Mouse (Mus musculus) left cerebral cortex, adult 18-20 months (tissue): ENCODE measurements around the gene Tor1aip2. TPM values are rescaled to one million over a fixed set of nuclear protein-coding genes. Genes with fewer than 3 reads are reported as not detected.

Experiments
- DNase-seq, 2 experiments: peaks; one replicate each; pipeline ENCODE4 v3.0.0; 2021 to 2022; ENCODE audit warnings: low spot score in 2 of 2, mixed read lengths in 1 of 2
- total RNA-seq, 2 experiments: library from RNA; stranded (reverse); gene quantifications; 2 replicates each; pipeline ENCODE4 v1.2.3; 2021

The Tor1aip2 gene
- total RNA-seq, 2 experiments from 2014 or later = 44.4 to 44.6 TPM

DNA sequence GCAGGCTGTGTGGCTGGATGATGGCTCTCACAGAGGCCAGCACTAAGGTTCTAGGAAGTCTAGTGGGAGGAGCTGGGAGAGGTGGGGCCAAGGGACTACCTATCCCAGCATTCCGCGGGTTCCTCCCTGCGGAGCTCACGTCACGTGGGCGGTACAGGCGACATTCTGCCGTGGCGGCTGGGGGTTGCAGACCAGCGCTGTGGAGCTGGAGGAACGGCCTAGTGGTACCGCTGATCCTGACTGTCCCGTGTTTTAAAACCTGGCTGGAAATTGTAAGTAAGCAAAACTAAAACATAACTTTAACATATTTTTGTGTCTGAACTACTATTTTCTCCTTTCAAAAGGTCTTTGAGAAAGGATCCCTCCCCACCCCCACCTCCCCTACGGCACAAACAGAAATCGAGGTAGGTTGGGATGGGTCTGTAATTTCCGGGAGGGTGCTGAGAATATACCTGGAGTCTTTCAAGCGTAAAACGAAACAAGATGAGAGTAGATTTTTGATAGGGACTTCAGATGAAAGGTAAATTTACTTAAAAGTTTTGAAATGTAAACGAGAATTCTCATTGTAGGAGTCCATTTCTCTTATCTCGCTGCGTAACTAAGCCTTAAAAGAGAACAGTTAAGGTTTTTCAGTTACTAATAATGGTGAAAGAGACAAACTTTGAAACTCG is 5.7 kb downstream of the Tor1aip2 start:
- DNase-seq = peak; percentile 91 to 94

DNA sequence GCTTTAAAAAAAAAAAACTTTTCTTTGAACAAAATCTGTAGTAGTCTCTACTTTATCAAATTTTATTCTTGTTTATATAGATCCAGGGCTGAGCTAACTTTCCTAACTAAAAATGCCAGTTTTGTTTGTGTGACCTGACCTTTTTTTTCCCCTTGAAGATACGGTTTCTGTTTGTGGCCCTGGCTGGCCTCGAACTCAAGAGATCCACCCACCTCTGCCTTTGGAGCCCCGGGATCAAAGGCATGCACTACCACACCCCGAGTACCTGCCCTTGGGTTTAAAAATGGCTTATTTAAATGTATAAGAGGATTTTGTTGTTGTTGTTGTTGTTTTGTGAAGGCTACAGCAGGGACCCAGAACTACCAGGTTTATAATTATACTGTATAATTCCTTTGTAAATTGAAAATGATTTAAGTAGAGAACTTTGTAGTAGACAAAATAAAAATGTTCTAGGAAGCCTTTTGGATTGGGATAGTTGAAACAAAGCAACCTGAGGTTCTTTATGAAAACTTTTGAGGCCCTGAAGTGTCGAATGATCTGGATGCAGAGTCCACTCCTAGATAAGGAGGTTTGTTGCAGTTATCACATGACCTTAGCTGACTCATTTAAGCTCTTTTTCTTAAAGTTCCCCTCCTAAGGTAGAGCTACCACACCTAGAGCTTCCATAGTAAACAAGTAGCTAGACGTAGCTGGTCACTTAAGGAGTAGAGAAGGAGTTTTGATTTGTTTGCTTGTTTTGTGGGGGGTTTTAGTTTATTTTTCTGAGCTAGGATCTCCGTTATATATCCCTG is 6.4 kb downstream of the Tor1aip2 start:
- no peak for DNase-seq

- DNase-seq = no peak
Observed at GRCm38 (mm10) chr1:156042481-156042880, 7.3 kb downstream of the Tor1aip2 start.

- peak; percentile 12 to 29 for DNase-seq
Observed at GRCm38 (mm10) chr1:156043027-156043426, 7.8 kb downstream of the Tor1aip2 start.

- no peak for DNase-seq
Observed at GRCm38 (mm10) chr1:156044211-156044611, 9.0 kb downstream of the Tor1aip2 start.

DNA sequence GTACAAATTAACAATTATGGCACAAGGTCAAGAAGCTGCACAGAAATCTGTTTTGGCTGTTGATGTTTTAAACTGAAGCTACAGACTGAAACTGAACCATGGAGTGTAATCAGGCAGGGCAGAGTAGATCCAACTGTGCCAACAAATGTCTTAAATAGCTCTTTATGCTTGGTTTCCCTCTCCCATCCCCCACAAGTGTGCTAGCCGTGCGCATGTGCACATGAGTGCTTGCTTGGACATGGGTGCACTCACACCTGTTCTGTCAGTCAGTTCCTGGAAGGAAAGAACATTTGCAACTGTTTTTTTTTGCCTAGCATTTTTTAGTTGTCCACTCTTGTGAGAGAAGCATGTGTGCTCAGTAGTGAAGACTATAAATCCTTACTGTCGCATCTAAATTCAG is 11.5 kb downstream of the Tor1aip2 start:
- no peak for DNase-seq

- no peak for DNase-seq
Observed at GRCm38 (mm10) chr1:156058207-156058606, 23.0 kb downstream of the Tor1aip2 start.

- DNase-seq = no peak
Observed at GRCm38 (mm10) chr1:156062193-156062592, 27.0 kb downstream of the Tor1aip2 start.

DNA sequence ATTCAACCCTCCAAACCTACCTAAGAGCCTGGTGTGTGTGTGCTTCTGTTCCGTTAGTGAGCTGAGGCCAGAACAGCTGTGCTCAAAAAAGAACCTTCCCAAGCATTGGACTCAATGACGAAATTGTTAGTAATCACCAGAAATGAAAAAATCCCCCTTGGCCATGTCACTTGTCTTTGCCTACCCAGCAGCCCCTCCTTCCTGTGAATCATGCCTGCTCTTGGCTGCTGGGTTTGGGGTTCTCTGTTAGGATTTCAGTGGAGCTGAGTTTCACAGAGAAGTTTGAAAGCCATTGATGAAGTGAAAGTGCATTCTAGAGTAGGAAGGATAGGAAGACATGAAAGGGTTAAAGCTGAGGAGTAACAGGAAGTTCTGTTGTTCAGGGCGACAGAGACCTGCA is 30.9 kb downstream of the Tor1aip2 start:
- DNase-seq = no peak

DNA sequence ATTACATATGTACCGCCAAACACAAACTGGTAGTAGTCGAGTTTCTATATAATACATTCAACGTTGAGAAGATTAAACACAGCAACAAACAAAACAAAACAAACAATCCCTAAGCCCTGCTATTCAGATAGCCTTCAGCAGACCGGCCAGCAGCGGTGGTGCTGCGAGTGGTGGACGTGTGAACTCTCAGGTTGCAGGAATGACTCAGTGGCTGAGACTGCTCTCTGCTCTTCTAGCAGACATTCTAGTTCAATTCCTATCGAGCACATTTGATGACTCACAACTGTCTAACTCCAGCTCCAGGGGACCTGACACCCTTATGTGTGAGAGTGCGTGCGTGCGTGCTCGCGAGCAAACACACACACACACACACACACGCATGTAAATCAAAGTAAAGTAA is 34.9 kb downstream of the Tor1aip2 start:
- no peak for DNase-seq

DNA sequence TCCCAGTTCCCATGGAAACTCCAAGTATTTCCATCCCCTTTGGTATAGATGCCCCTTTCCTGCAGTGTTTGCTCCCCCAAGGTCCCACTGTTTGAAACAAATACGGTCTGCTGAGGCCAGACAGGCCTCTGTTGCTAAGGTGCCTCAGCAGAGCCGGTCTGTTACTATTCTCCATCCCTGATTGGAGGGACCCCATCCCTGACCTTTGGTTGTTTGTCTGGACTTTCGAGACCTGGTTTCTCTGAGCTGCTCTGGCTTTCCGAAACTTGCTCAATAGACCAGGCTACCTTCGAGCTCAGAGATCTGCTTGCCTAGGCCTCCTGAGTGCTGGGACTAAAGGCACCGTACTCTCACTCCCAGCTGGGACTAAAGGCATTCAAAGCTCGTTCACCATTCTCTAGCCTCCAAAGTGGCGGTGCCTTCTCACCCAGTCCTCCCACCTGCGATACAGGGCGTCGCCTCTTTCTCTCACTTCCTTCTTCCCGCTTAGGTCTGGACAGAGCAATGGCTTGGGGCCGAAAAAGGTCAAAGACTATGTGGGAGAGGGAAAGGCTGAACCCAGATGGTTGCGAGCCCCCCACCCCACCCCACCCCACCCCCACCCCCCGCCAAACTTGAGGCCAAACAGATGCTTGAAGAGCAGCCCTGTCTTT is 38.1 kb downstream of the Tor1aip2 start:
- no peak for DNase-seq

DNA sequence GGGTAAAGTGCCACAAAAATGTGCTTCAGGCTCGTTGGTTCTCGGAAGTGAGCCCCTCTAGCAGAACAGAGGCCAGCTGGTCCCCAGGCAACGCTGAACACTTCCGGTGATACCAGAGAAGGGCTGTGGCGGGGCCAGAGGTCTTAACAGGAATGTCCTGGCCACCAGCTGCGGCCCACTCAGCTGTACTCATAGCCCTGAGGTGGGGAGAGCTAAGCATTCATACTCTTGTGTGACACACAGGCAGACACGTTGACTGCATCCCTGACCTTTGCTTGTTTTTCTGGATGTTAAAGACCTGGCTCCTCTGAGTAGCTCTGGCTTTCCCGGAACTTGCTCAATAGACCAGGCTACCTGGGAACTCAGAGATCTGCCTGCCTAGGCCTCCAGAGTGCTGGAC is 39.4 kb downstream of the Tor1aip2 start:
- no peak for DNase-seq

- DNase-seq = no peak
Observed at GRCm38 (mm10) chr1:156076474-156076873, 41.3 kb downstream of the Tor1aip2 start.

DNA sequence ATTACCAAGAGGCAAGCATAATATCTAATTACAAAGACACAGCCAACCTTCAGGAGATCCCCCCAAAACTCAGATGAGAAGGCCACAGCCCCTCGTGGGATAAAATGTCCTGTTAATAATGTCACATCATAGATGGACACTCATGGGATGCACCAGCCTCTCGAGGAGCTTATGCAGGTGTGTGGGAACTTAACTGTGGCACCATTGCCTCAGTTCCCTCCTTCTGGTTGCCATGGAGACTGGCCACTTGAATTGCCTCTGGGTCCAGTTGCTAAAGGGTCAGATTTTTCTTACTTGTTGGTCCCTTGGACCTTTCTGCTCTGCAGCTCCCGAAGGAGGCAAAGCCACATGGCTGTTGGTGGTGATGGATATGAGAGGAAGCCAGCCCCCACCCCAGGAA is 42.5 kb downstream of the Tor1aip2 start:
- DNase-seq = no peak

- no peak for DNase-seq
Observed at GRCm38 (mm10) chr1:156084603-156085002, 49.4 kb downstream of the Tor1aip2 start.

DNA sequence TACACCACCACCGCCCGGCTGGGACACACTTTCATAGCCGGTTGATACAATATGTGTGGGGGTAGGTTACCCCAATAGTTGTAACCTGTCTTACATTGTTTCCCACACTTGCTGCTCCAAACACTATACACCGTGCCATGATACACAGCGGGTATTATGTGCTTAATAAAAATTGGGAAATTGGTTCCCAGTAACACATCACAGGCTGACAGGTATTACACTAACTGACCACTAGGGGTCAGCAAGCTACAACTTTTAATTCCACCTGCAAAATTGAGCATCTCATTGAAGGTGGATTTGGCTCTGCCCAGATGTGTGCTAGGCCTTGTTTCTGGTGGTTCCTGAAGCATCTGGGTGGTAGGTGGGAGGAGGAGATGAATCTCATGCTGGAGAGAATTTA is 50.6 kb downstream of the Tor1aip2 start:
- peak; percentile 11 to 15 for DNase-seq

DNA sequence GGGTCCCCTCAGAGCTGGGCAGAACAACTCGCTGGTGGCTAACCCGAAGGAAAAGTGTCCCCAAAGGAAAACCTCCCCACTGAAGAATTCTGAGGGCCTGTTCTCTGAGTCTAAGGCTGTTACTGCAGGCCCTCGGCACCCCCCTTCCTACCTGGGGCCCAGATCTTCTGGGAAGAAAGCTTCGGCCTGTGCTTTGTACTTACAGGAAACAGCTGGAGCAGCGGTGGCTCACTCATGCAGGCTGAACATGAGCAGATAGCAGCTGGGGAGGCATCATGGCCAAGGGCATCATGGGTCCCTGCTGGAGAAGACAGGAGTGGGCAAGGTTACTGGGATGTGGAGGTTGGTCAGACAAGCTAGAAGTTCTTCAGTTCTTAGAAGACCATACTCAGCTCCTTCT is 52.4 kb downstream of the Tor1aip2 start:
- DNase-seq = no peak

DNA sequence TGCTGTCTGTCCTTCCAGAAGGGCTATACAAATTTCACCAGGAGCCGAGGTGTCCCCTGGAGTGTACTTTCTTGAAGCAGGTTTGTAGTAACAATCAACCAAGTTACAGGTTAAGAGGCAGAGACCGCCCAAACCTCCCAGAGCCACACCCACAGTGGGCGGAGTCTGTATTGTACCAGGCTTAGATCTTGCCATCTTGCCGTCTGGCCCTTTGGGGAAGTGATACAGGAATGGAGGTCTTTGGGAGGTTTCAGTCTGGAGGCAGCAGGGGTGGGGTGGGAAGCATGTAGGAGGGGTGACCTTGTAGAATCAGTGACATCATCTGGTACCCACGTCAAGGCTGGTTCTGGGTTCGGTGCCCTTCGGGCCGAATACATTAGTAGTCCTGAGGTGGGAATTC is 54.4 kb downstream of the Tor1aip2 start:
- DNase-seq = no peak

DNA sequence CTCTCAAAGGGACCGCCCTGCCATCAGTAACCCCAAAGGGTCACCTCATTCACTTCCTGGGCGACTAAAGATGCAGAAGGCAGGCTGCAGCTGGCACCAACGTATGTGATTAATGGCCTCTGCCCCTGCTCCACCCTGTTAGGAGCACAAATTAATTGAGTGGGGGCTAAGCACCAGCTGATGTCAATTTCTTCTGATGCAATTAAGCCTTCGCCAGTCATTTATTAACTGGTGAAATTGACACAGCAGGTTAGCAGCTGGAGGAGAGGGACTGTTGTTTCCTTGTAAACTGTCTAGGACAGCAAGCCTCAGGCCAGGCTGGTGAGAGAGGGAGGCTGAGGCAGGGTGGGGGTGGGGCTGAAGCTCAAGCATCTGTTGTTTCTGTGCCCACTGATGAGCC is 54.8 kb downstream of the Tor1aip2 start:
- DNase-seq = no peak

GRCm38 (mm10) chr1:156091811-156092210 is 56.6 kb downstream of the Tor1aip2 start:
- no peak for DNase-seq

DNA sequence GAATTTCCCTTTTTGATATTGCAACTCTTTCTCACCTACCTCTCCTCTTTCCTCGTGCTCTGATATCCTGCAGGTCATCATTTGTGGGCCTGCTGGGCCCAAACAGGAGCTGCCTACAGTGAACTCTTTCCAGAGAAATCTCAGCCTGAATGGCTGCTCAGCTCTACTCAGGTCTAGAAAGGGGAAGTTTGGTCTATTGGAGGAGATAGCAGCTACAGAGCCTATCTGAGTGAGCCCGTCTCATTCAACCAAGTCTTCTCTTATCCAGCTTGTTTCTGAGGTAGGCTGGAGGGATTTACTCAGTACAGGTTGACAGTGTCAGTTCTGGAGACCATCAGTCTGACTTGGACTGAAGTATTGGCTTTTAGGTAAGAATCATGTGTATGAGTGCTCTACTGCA is 68.6 kb downstream of the Tor1aip2 start:
- DNase-seq = no peak

- no peak for DNase-seq
Observed at GRCm38 (mm10) chr1:156105381-156105780, 70.2 kb downstream of the Tor1aip2 start.
